Mouse (Mus musculus) heart, postnatal 14 days (tissue): ENCODE results near the gene Gm47955. TPM values are rescaled to one million over a fixed set of nuclear protein-coding genes. Genes with fewer than 3 reads are reported as not detected.
"Not testable (repeated sequence)": the region's sequence is repeated elsewhere in the genome, so short reads cannot be mapped to it uniquely, and the experiment has no call there.

Source experiments
- DNase-seq, 2 experiments: peaks; one replicate each; pipeline ENCODE4 v3.0.0; 2021 to 2022
- intact Hi-C: fragments of 180-260 bp; cut with DNase I; formaldehyde crosslinking; loops from one replicate; pipeline ENCODE4 v1.15.1; 2025
- long read RNA-seq, 2 experiments: library from polyadenylated mRNA; stranded (forward); transcript quantifications; one replicate each; pipeline ENCODE4 v2.0.0; 2021
- total RNA-seq, 2 experiments: library from RNA; stranded (reverse); gene quantifications; 2 replicates each; pipeline ENCODE4 v1.2.3; 2021

The Gm47955 gene
- not detected for total RNA-seq
- long read RNA-seq, experiment 1, result 0 reads
- long read RNA-seq, experiment 2, result 0 reads

DNA sequence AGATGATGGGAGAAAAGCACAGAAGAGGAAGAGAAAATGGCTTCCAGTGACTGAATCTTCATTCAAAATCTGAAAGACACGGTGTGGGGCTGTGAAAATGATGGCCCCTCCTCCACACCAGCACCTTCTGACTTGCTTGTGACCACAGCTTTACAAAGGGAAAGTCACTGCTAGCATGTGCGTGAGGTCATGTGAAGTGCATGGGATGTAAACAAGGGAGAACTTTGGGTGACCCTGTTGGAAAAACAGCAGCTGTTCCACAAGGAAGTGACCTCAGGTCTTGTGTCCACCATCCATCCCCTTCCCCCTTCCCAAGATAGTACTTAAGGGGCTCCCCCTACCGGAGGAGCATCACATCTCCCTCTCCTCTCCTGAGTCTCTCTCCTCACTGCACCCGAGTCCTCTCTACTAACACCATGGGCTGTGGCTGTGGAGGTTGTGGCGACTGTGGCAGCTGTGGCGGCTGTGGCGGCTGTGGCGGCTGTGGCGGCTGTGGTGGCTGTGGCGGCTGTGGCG is at the start of gene Gm47955:
Gene Gm47955, plus strand, starts transcription at position 417 of the 516 bp plus-strand sequence.
- DNase-seq, result no peak
- intact Hi-C loops, result no loop called here

DNA sequence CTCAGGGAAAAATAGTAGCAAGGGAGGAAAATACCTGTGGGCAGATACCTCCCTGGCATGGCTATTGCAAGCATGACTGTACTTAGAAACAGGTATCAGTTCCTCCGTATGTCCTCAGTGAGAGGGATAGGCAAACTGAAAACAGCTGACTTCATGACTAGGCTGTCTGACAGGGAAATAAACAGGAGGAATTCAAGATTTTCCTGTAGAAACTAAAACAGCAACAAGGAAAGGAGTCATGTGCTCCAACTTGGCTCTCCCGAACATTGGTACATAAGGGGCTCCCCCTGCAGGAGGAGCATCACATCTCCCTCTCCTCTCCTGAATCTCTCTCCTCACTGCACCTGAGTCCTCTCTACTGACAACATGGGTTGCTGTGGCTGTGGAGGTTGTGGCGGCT is 47.1 kb upstream of the Gm47955 start, which contains the start of gene A030005L19Rik:
Gene A030005L19Rik, plus strand, starts transcription at position 301 of the 400 bp plus-strand sequence.
- intact Hi-C loops, result no loop called here
- DNase-seq, result no peak

DNA sequence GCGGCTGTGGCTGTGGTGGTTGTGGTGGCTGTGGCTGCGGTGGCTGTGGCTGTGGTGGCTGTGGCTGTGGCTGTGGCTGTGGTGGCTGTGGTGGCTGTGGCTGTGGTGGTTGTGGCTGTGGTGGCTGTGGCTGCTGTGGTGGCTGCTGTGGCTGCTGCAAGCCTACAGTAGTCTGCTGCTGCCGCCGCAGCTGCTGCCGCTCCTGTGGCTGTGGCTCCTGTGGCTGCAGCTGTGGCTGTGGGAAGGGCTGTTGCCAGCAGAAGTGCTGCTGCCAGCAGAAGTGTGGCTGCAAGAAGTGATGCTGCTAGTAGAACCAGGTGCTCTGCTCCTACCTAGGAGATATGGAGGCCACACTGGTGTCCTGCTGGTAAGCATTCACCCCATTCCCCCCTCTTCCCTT is 46.7 kb upstream of the Gm47955 start:
- DNase-seq, intact Hi-C loops: not testable (repeated sequence)

DNA sequence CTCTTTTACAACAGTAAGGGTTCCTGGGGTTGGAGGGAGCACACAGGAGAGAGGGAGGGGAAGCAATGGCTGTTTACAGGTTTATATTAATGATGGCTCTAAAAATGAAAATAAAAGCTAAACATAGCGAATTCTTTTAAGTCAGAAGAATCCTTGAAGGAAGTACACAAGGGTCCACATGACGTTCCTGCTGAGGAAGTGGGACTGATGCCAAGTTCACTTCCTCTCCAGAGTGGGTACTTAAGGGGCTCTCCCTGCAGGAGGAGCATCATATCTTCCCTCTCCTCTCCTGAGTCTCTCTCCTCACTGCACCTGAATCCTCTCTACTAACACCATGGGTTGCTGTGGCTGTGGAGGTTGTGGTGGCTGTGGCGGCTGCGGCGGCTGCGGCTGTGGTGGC is 35.4 kb upstream of the Gm47955 start, which contains the start of gene A030014E15Rik:
Gene A030014E15Rik, plus strand, starts transcription at position 268 of the 400 bp plus-strand sequence.
- intact Hi-C loops, result no loop called here
- peak in 1 of 2 experiments; percentile 7 for DNase-seq

DNA sequence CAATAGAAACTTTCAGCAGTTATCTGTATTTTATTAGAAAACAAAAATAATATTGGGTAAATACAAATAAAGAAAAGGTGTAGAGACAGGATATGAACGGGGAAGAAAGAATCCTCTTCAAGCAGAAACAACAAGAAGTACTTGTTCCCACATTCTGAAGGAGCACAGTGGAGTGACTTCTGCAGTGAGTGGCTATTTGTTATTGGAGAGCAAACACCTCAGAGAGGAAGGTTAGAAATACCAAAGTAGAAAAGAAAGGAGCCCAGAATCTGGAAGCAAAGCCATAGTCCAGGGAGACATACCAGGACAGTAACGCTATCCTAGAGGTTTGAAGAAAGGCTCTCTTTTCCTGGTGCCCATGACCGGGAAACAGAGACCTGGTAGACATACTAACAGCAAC is 29.5 kb upstream of the Gm47955 start:
- DNase-seq, intact Hi-C loops: not testable (repeated sequence)

DNA sequence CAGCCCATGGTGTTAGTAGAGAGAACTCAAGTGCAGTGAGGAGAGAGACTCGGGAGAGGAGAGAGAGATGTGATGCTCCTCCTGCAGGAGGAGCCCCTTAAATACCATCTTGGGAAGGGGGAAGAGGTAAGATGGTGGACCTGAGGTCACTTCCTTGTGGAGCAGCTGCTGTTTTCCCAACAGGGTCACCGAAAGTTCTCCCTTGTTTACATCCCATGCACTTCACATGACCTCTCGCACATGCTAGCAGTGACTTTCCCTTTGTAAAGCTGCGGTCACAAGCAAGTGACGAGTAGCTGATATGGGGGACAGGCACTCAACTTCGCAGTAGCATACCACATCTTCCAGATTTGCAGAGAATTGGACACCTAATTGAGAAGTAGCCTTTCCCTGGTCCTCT is 28.8 kb upstream of the Gm47955 start, which contains the start of gene Gm6217:
Gene Gm6217, minus strand, starts transcription at position 74 of the 400 bp plus-strand sequence.
- intact Hi-C loops, DNase-seq: not testable (repeated sequence)

DNA sequence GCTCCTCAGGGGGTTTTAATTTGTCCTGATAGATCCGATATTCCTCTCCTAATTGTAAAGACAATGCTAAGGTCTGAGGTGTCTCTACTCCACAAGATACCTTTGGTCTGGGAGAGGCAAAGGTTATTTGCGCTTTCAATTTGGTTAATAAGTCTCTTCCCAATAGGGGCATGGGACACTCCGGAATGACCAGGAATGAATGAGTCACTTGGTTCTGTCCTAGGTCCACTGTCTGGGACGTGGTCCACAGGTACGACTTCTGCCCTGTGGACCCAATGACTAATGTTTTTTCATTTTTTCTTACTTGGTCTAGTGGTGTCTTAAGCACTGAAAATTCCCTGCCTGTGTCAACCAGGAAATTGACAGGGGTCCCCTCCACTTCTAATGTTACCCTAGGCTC is 21.4 kb upstream of the Gm47955 start:
- intact Hi-C loops, result no loop called here
- no peak for DNase-seq

DNA sequence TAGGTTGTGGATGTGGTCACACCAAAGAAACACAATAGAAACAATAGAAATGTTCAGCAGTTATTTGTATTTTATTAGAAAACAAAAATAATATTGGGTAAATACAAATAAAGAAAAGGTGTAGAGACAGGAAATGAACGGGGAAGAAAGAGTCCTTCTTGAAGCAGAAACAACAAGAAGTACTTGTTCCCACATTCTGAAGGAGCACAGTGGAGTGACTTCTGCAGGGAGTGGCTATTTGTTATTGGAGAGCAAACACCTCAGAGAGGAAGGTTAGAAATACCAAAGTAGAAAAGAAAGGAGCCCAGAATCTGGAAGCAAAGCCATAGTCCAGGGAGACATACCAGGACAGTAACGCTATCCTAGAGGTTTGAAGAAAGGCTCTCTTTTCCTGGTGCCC is 17.6 kb upstream of the Gm47955 start:
- DNase-seq, result not testable (repeated sequence)

DNA sequence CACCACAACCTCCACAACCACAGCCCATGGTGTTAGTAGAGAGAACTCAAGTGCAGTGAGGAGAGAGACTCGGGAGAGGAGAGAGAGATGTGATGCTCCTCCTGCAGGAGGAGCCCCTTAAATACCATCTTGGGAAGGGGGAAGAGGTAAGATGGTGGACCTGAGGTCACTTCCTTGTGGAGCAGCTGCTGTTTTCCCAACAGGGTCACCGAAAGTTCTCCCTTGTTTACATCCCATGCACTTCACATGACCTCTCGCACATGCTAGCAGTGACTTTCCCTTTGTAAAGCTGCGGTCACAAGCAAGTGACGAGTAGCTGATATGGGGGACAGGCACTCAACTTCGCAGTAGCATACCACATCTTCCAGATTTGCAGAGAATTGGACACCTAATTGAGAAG is 16.8 kb upstream of the Gm47955 start, which contains the start of gene A030003K21Rik:
Gene A030003K21Rik, minus strand, starts transcription at position 94 of the 400 bp plus-strand sequence.
- DNase-seq, intact Hi-C loops: not testable (repeated sequence)

More for the DNA sequence above, 17.6 kb upstream of the Gm47955 start:
- intact Hi-C loops, result not testable (repeated sequence)

DNA sequence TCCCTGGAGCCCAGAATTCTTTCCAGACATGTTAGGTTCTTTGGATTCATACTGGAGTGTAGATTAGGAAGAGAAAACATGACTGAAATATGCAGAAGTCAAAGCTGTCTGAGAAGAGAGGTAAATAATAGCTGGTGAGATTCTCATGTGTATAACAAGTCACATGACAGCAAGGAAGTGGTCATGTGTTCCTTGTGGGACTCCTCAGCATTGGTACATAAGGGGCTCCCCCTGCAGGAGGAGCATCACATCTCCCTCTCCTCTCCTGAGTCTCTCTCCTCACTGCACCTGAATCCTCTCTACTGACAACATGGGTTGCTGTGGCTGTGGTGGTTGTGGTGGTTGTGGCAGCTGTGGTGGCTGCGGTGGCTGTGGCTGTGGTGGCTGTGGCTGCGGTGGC is 14.1 kb upstream of the Gm47955 start:
- DNase-seq, intact Hi-C loops: not testable (repeated sequence)

DNA sequence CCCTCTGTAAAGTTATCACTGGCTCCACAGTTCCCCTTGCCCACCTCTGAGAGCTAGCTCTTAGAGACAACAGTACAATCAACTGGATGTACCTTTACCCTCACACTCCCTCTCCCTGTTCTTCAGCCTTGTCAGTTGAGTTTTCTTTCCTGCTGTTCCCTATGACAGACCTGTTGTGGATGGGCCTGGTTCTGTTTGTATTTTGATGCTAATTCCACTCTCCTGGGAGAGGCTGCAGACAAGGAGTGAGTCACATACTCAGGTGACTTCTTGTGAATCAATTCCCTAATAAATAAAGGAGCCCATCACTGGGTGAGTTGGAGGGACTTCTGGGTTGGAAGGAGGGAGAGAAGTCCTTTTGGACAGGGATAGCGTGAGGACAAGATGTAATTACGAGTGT is 11.5 kb upstream of the Gm47955 start:
- no peak for DNase-seq
- intact Hi-C loops, result no loop called here

DNA sequence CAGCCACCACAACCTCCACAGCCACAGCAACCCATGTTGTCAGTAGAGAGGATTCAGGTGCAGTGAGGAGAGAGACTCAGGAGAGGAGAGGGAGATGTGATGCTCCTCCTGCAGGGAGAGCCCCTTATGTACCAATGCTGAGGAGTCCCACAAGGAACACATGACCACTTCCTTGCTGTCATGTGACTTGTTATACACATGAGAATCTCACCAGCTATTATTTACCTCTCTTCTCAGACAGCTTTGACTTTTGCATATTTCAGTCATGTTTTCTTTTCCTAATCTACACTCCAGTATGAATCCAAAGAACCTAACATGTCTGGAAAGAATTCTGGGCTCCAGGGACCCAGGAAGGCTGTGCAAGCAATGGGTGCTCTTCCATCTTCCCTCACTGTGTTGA is 4.2 kb upstream of the Gm47955 start, which contains the start of gene Gm7544:
Gene Gm7544, minus strand, starts transcription at position 101 of the 400 bp plus-strand sequence.
- intact Hi-C loops, result not testable (repeated sequence)

DNA sequence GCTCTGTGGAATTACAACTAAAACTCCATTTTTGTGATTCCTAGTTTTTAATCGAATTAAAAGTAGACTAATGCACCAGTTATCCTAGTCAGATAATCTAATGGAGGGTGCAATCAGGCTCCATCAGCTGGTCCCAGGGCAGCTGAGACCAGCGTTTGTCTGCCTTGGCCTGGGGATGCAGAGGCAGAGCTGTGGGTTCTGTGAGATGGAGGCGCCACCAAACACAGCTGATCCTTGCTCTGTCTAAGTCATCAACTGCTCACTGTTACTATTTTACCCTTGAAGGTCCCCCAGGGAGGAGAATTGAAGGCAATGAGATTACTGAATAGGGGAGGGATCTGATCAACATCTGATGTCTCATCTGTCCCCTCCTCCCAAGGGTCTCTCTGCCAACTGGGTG is 6.3 kb downstream of the Gm47955 start:
- no peak for DNase-seq
- intact Hi-C loops, result no loop called here

More for the DNA sequence above, 4.2 kb upstream of the Gm47955 start, which contains the start of gene Gm7544:
- DNase-seq, result not testable (repeated sequence)

DNA sequence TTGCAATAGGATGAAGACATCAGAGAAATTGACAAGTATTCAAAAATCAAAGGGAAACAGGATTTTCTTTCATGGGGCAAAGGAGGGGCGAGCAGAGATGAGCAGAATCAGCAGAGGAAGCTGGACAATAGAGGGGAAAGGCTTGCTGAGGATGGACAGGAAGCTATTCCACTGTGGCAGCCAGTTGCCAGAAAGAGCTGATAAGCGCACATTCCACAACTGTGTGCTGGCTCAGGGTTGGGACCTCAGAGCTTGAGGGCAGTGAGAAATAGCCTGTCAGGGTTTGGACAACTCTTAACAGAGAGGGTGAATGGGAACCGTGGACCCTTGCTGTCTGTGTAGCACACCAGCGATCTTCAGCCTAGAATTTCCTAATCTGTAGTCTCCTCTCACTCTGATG is 12.0 kb downstream of the Gm47955 start:
- DNase-seq, result peak; percentile 11 to 38
- intact Hi-C loops, result no loop called here

DNA sequence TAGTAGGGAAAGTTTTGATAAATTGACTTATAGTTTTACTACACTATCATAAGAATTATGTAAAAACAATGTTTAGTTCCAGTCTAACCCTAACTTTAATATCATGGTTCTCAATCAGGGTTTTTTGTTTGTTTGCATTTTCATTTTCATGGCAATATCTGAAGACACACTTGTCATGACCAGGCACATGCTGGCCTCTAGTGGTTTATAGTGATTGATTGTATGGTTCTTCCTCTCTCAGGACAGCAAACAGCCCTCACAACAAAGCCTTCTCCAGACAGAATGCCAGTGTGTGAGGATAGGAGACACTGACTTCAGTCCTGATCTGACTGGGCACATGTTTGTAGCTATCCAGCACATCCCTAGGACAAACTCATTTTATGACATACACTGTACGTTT is 13.2 kb downstream of the Gm47955 start:
- DNase-seq, result no peak
- intact Hi-C loops, result no loop called here

DNA sequence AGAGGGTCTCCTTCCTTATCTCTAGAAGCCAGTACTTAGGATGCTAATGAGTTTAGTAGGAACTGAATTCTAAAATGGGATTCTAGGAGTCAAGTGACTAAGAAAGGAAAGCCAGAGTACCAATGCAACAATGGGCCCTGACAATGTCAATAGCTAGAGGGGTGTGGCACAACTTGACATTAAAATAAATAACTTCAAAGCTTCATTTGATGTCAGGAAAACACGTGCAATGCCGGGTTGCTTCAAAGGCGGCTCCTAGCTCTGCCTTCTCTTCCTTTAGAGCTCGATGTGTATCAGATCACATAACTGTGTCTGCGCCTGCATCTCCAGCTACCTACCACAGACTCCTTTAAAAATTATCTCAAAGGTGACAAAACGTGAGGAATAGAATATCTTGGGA is 13.8 kb downstream of the Gm47955 start:
- intact Hi-C loops, result no loop called here
- DNase-seq, result no peak

DNA sequence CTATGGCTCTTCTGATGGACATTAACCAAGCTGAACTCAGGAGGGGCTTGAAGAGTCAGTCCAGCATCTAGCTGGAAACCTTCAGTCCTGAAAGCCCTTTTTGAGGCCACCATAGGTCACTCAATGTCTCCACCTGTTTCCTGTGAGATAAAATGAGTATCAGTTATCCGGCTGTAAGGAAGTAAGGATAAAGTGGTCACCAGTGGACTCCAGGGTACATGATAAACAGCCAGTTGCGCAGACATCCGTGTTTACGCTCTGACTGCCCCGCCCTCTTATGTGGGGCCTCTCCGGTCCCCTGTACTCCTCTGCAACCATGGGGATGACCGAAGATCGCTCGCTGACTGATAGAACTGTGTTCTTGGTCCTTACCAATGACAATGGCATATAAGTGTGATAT is 14.3 kb downstream of the Gm47955 start:
- intact Hi-C loops, result no loop called here
- no peak for DNase-seq

DNA sequence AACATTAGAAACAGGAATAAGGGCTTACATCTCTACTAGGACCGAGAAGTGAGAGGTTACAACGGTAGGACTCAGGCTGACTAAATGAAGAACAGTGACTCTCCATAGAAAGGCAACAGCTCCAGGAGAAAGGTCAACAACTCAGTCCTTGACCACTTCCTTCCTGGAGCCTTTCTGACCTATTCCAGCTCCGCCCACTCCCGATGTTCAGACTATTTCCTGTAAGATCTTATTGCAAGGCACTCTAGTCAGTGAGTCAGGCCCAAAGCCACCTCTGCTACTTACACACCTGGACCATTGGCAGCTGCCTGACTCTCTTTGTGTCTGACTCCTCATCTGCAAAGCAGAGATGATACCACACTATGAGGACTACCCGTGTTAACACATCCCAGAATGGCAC is 15.7 kb downstream of the Gm47955 start:
- no peak for DNase-seq
- intact Hi-C loops, result no loop called here

DNA sequence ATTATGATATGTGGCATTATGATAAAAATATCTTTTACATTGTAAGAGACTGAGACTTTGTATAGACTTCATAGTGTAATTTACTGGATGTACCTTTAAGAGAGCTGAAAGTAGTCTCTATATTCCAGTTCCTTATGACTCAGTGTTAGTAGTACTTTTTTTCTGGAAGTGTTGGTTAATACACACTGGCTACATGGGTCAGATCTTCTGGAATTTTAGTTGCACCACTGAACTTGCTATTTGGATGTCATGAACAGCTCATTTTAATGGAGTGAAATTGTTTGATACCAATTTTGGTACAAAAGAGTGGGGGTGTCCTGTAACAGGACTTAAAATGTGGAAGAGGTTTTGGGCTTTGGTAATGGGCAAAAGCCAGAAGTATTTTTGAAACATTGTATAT is 17.8 kb downstream of the Gm47955 start:
- DNase-seq, result no peak
- intact Hi-C loops, result no loop called here

DNA sequence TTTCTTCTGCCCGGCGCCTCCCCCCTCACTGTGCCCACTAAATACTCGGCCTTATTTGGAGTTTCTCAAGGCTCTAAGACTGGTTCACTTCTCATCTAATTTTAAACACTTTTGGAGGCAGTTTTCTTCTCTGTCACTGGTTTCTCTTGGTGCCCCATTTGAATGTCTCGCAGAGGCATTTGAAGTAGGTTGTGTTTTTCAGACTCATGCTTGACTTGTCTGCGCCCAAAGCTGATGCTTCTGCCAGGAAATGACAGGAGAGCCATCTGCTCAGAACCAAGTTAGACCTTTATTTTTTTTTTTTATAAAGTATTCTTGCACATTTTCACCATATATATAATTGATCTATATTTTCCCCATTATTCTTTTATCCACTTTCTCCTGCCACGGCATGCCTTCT is 26.7 kb downstream of the Gm47955 start:
- intact Hi-C loops, result loop anchor here (1.0 to 2.0 kb wide), 2 partner anchors 148 to 199 kb away; partner anchors contain the start of gene Agfg1

DNA sequence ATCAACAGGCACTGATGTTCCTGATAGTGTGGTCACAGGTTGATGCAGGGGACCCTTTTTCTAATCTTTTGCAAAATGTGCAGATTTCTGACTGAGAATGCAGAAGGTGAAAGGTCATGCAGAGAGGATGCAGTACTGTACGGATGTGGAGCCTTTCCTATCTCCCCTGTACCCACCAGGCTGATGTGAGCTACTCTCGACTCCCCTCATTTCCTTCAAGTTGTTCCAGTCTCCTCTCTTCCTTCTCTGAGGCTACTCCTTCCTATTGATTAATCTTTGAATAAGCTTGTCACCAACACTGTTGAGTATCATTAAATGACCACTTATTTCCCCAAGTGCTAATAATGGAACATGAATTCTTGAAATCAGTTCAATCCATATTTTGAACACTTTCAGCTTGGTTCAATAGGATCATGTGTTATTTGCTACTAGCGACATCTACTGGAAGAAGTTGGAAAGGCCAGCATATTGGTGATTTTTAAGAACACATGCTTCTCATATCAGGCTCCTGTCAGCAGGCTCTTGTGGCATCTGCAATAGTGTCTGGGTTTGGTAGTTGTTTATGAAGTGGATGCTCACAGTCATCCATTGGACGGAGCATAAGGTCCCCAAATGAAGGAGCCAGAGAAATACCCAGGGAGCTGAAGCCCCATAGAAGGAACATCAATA is 27.6 kb downstream of the Gm47955 start:
- intact Hi-C loops, result loop anchor here (1.0 to 2.0 kb wide), 2 partner anchors 149 to 200 kb away; partner anchors contain the start of gene Agfg1
- peak; percentile 22 to 65 for DNase-seq

More for the DNA sequence above, 26.7 kb downstream of the Gm47955 start:
- DNase-seq, result no peak
